Mouse (Mus musculus) granulocyte monocyte progenitor cell, adult 5-6 weeks (primary cell): Measurements from ENCODE around the gene Alg5. TPM values are rescaled to one million over a fixed set of nuclear protein-coding genes. Genes with fewer than 3 reads are reported as not detected.
"Not testable (repeated sequence)": the region's sequence is repeated elsewhere in the genome, so short reads cannot be mapped to it uniquely, and the experiment has no call there.

ENCODE experiments used
- ATAC-seq: replicated peaks from 2 replicates; pipeline ENCODE4 v1.8.0; 2016; ENCODE audit warnings: mild to moderate bottlenecking, moderate TSS enrichment, inconsistent platforms; ENCODE audit not compliant: poor library complexity, severe bottlenecking
- total RNA-seq, 2 experiments: library from RNA; stranded (forward) in 1 of 2; stranded (reverse) in 1 of 2; fragments of 200-712, 200-1000 nt in 1 of 2; fragments of >200 nt in 1 of 2; fragmentation: Nextera tagmentation in 1 of 2; gene quantifications; 2 replicates each; pipeline ENCODE4 v1.2.3; 2014 to 2017

Gene Alg5
- 40.5 and 46.2 TPM in 2 replicates for total RNA-seq (2014; fragmentation: Nextera tagmentation)
- total RNA-seq (2017): 47.9 and 49.5 TPM in 2 replicates

GRCm38 (mm10) chr3:54735247-54736046 lies at the start of gene Alg5, which contains the start of gene Exosc8:
Alg5 (plus strand) TSS chr3:54735539.
Exosc8 (minus strand) TSS chr3:54735393.
- ATAC-seq: peak; percentile 75

- ATAC-seq: no peak
Measured at GRCm38 (mm10) chr3:54687245-54687644, 48.1 kb upstream of the Alg5 start.

GRCm38 (mm10) chr3:54689091-54689490 lies 46.2 kb upstream of the Alg5 start:
- no peak for ATAC-seq

GRCm38 (mm10) chr3:54692202-54693055 lies 42.9 kb upstream of the Alg5 start, which contains the start of gene Supt20:
Supt20 (plus strand) TSS chr3:54692807.
- ATAC-seq: peak; percentile 98

GRCm38 (mm10) chr3:54693056-54693415 lies 42.3 kb upstream of the Alg5 start:
- ATAC-seq: no peak; the same call in 1 of the 2 replicates

GRCm38 (mm10) chr3:54699759-54700301 lies 35.5 kb upstream of the Alg5 start:
- no peak for ATAC-seq

- not testable (repeated sequence) for ATAC-seq
Measured at GRCm38 (mm10) chr3:54704106-54704505, 31.2 kb upstream of the Alg5 start.

GRCm38 (mm10) chr3:54708972-54709371 lies 26.4 kb upstream of the Alg5 start:
- ATAC-seq: peak; percentile 97

GRCm38 (mm10) chr3:54714253-54714652 lies 21.1 kb upstream of the Alg5 start, which contains the start of gene Gm21958:
Gm21958 (minus strand) TSS chr3:54714353.
- no peak for ATAC-seq

- ATAC-seq: no peak
Measured at GRCm38 (mm10) chr3:54715461-54715860, 19.9 kb upstream of the Alg5 start.

GRCm38 (mm10) chr3:54717348-54717747 lies 18.0 kb upstream of the Alg5 start:
- ATAC-seq: no peak

GRCm38 (mm10) chr3:54718947-54719346 lies 16.4 kb upstream of the Alg5 start:
- peak; percentile 93 for ATAC-seq

- peak; percentile 96 for ATAC-seq
Measured at GRCm38 (mm10) chr3:54723741-54724500, 11.4 kb upstream of the Alg5 start.

- no peak for ATAC-seq
Measured at GRCm38 (mm10) chr3:54725344-54725743, 10.0 kb upstream of the Alg5 start.

- no peak for ATAC-seq
Measured at GRCm38 (mm10) chr3:54727588-54727987, 7.8 kb upstream of the Alg5 start.

GRCm38 (mm10) chr3:54728100-54728499 lies 7.2 kb upstream of the Alg5 start:
- no peak for ATAC-seq

- ATAC-seq: no peak
Measured at GRCm38 (mm10) chr3:54731626-54732150, 3.7 kb upstream of the Alg5 start.

GRCm38 (mm10) chr3:54732371-54732770 lies 3.0 kb upstream of the Alg5 start:
- no peak for ATAC-seq

- ATAC-seq: peak; percentile 80
Measured at GRCm38 (mm10) chr3:54734411-54735246, 710 bp upstream of the Alg5 start.
